Mouse (Mus musculus) C2C12 (cell line): ENCODE results near the gene Zc3hav1.

Source experiments
- CTCF ChIP-seq: IDR thresholded peaks from one replicate; pipeline ENCODE4 v1.5.1; 2011; ENCODE audit not compliant: control insufficient read depth, insufficient read depth, insufficient read length
- MYOD1 ChIP-seq: IDR thresholded peaks from one replicate; pipeline ENCODE4 v1.6.1; 2011; ENCODE audit warnings: low read depth; ENCODE audit not compliant: control insufficient read depth, insufficient read length
- USF1 ChIP-seq: IDR thresholded peaks from one replicate; pipeline ENCODE4 v1.6.1; 2011; ENCODE audit warnings: low read depth, mild to moderate bottlenecking, control low read depth, moderate library complexity

DNA sequence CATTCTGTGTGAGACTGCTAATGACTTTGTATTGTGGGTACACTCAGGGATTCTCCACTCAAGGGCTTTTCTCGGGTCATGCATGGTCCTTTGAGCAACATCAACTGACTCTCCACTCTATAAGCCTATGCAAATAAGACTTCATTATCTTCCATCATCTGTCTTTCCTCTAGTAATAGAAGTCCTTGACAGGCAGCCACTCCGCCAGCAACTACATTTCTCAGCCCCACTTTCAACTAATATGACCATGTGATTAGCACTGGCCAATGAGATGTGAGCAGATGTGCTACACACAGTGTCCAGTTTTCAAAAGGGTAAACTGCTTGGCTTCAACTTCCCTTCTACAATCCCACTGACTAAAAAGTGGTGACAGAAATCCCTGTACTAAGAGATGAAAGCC is 15.3 kb downstream of the Zc3hav1 start:
- TF ChIP-seq USF1 (no peak), CTCF (no peak), MYOD1 (no peak)
